Mouse (Mus musculus) lung, embryonic 15.5 days (tissue): ENCODE measurements around the gene Fam151b. TPM values are rescaled to one million over a fixed set of nuclear protein-coding genes. Genes with fewer than 3 reads are reported as not detected.

Experiments
- ATAC-seq: fragments of 200-750 bp; cut with Nextera tagmentation; 2 replicates; pipeline ENCODE4 v1.8.0; 2017; ENCODE audit warnings: moderate number of reproducible peaks, borderline replicate concordance; ENCODE audit not compliant: low FRiP score, low TSS enrichment; ENCODE audit errors: extremely low read depth
- H3K27ac ChIP-seq: fragments of 300-500 bp; sonication (generic); 2 replicates; pipeline ENCODE4 v1.5.1; 2015; ENCODE audit warnings: moderate library complexity, mild to moderate bottlenecking, inconsistent platforms
- H3K27me3 ChIP-seq: fragments of 300-500 bp; sonication (generic); 2 replicates; pipeline ENCODE4 v1.6.1; 2015; ENCODE audit warnings: inconsistent platforms
- H3K36me3 ChIP-seq: fragments of 300-500 bp; sonication (generic); 2 replicates; pipeline ENCODE4 v1.6.1; 2015; ENCODE audit warnings: inconsistent platforms
- H3K4me1 ChIP-seq: fragments of 300-500 bp; sonication (generic); 2 replicates; pipeline ENCODE4 v1.6.1; 2015; ENCODE audit warnings: inconsistent platforms
- H3K4me2 ChIP-seq: fragments of 300-500 bp; sonication (generic); 2 replicates; pipeline ENCODE4 v1.6.1; 2015; ENCODE audit warnings: inconsistent platforms, mild to moderate bottlenecking, moderate library complexity
- H3K4me3 ChIP-seq: fragments of 300-500 bp; sonication (generic); 2 replicates; pipeline ENCODE4 v1.5.1; 2015; ENCODE audit warnings: mild to moderate bottlenecking, inconsistent platforms
- H3K9ac ChIP-seq: fragments of 300-500 bp; sonication (generic); 2 replicates; pipeline ENCODE4 v1.6.1; 2015; ENCODE audit warnings: inconsistent platforms
- H3K9me3 ChIP-seq: fragments of 300-500 bp; sonication (generic); 2 replicates; pipeline ENCODE4 v1.6.1; 2016; ENCODE audit warnings: inconsistent platforms
- WGBS: fragments of 180-500 bp; shearing (Covaris S2); methylation state at CpG from one replicate; pipeline ENCODE4 v1.1.7; 2015; 5-methylcytosine and 5-hydroxymethylcytosine counted together
- polyA plus RNA-seq: library from polyadenylated mRNA; unstranded; fragments of >200 nt; fragmentation: Nextera tagmentation; extraction: Ambion mirVana; gene quantifications from 2 replicates; pipeline ENCODE4 v1.2.1, GENCODE M21; 2015

The Fam151b gene
- polyA plus RNA-seq, 1 experiment from 2014 or later, result 0.16 TPM

GRCm38 (mm10) chr13:92469381-92469780 is 14.4 kb downstream of the Fam151b start:
- ATAC-seq, result no peak
- no peak overlapping the region for H3K4me3 ChIP-seq

DNA sequence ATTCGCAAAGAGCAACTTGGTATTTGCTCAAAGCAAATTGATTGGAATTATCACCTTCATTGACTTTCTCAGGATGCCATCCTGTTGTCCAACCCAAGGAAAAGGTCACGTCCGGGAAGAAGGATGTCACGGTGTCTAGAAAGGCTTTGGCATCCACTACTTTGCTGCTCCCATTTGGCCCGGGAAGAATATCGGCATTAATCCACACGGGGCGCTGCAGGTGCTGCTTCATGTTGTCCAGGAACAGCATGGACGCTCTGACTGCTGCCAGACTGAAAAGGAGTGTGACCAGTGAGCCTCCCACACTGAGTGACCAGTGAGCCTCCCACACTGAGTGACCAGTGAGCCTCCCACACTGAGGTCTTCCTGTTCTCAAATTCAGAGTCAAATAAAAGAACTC is 15.9 kb downstream of the Fam151b start:
- H3K9me3 ChIP-seq, result no peaks in the 10 kb centered on the region
- ATAC-seq, result no peak
- no peak overlapping the region for H3K4me3 ChIP-seq
- no peaks in the 10 kb centered on the region for H3K4me1 ChIP-seq
- H3K27me3 ChIP-seq, result no peaks in the 10 kb centered on the region
- no peaks in the 10 kb centered on the region; the same call in 1 of the 2 replicates for H3K36me3 ChIP-seq
- H3K9ac ChIP-seq, result no peak overlapping the region
- no peak overlapping the region for H3K27ac ChIP-seq
- WGBS, result 75% methylated on average over 9 of the region's 9 CpGs
- no peak overlapping the region for H3K4me2 ChIP-seq

More at GRCm38 (mm10) chr13:92469381-92469780, 14.4 kb downstream of the Fam151b start:
- 56% methylated on average over 2 of the region's 2 CpGs for WGBS
- H3K27ac ChIP-seq, result no peak overlapping the region
- no peak overlapping the region for H3K9ac ChIP-seq
- H3K9me3 ChIP-seq, result no peaks in the 10 kb centered on the region
- H3K4me1 ChIP-seq, result no peaks in the 10 kb centered on the region
- H3K36me3 ChIP-seq, result no peaks in the 10 kb centered on the region; the same call in 1 of the 2 replicates
- H3K4me2 ChIP-seq, result no peak overlapping the region
- H3K27me3 ChIP-seq, result no peaks in the 10 kb centered on the region

DNA sequence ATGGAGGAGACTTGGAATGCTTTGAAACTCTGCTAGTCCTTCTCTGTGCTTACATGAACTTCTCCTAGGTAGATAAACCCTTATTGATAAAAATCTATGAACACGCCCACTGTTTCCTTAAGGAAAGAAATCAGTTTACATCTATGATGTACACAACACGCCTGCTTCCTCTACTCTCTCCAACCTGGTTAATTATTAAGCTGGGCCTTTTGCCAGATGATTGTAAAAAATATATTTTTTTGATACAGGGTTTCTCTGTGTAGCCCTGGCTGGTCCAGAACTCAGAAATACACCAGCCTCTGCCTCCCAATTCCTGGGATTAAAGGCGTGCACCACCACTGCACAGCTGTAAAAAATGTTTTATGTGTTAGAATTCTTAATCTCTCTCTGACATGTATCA is 19.1 kb downstream of the Fam151b start:
- Histone ChIP-seq H3K4me1 (no peaks in the 10 kb centered on the region), H3K36me3 (no peaks in the 10 kb centered on the region; the same call in 1 of the 2 replicates), H3K4me2 (no peak overlapping the region), H3K27ac (no peak overlapping the region), H3K9ac (no peak overlapping the region), H3K4me3 (no peak overlapping the region), H3K9me3 (no peaks in the 10 kb centered on the region), H3K27me3 (no peaks in the 10 kb centered on the region)
- WGBS, result 62% methylated on average over 3 of the region's 3 CpGs
- ATAC-seq, result no peak

DNA sequence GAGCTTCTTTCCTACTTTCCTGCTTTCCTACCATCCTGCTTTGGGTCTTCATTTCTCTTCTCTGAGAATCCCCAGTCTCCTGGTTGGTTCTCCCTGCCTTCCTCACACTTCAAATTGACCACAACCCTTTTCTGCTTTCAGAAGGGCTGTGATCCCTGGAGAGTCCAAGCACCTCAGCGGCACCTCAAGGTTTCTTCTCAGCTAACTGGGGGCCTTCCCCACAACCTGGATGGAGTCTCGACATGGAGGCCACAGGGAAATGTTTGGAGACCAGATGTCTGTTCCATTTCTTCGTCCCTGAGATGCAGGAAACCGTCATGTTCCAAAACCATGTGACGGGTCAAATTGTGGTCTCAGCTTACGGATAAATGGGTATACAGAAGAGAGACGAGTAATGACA is 36.9 kb downstream of the Fam151b start:
- Histone ChIP-seq H3K4me2 (no peak overlapping the region), H3K27me3 (no peaks in the 10 kb centered on the region), H3K4me1 (no peaks in the 10 kb centered on the region), H3K9ac (no peak overlapping the region), H3K36me3 (no peaks in the 10 kb centered on the region), H3K4me3 (no peak overlapping the region), H3K27ac (no peak overlapping the region), H3K9me3 (no peaks in the 10 kb centered on the region)
- 91% methylated on average over 7 of the region's 7 CpGs for WGBS
- no peak for ATAC-seq

- H3K4me3 ChIP-seq, result no peak overlapping the region
- no peaks in the 10 kb centered on the region for H3K36me3 ChIP-seq
- H3K9ac ChIP-seq, result no peak overlapping the region
- ATAC-seq, result no peak
- H3K4me2 ChIP-seq, result no peak overlapping the region
- no peaks in the 10 kb centered on the region for H3K27me3 ChIP-seq
- H3K27ac ChIP-seq, result no peak overlapping the region
- WGBS, result 74% methylated on average over 13 of the region's 13 CpGs
- no peaks in the 10 kb centered on the region for H3K4me1 ChIP-seq
- no peaks in the 10 kb centered on the region for H3K9me3 ChIP-seq
Observed at GRCm38 (mm10) chr13:92440286-92440685, 43.5 kb downstream of the Fam151b start.

- Histone ChIP-seq H3K36me3 (no peaks in the 10 kb centered on the region), H3K4me1 (no peaks in the 10 kb centered on the region), H3K4me2 (no peak overlapping the region), H3K4me3 (no peak overlapping the region), H3K27ac (no peak overlapping the region), H3K9me3 (no peaks in the 10 kb centered on the region), H3K9ac (no peak overlapping the region), H3K27me3 (no peaks in the 10 kb centered on the region)
- 84% methylated on average over 10 of the region's 10 CpGs for WGBS
- no peak for ATAC-seq
Observed at GRCm38 (mm10) chr13:92438656-92439055, 45.2 kb downstream of the Fam151b start.

DNA sequence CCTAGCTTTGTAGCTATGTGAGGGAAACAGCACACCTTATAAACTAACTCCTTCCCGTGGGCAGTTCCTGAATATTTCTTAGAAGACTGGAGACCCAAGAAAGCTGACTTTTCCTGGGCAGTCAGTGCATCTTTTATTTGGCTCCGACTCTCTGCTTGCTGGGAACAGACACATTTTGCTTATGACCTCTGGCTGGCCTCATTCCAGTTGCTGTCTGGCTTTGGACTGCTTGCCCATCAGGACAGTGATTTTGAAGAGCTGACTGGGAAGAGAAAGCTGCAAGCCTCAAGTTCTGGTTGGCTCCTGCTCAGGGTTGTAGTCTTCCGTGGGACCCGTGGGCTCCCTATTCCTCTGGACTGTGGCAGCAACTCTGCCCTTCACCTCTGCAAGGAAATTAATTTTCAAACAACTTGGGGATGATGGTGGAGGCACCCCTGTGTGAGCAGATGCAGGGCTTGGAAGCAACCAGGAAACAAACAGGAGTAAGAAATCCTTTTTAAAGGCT is 56.4 kb downstream of the Fam151b start:
- Histone ChIP-seq H3K9me3 (no peaks in the 10 kb centered on the region), H3K27ac (no peak overlapping the region), H3K4me3 (peak overlapping the region; percentile 53; the same call in 1 of the 2 replicates), H3K9ac (no peak overlapping the region), H3K4me1 (peaks cover 19% of the 10 kb centered on the region), H3K4me2 (peak overlapping the region; percentile 97), H3K36me3 (no peaks in the 10 kb centered on the region), H3K27me3 (peaks cover 54% of the 10 kb centered on the region)
- WGBS, result 27% methylated on average over 4 of the region's 4 CpGs
- ATAC-seq, result no peak

GRCm38 (mm10) chr13:92426294-92427051 is 57.3 kb downstream of the Fam151b start:
- WGBS, result under 1% methylated on average over 80 of the region's 92 CpGs
- Histone ChIP-seq H3K27me3 (peaks cover 57% of the 10 kb centered on the region), H3K27ac (no peak overlapping the region), H3K4me2 (peak overlapping the region; percentile 97), H3K36me3 (no peaks in the 10 kb centered on the region), H3K4me3 (peak overlapping the region; percentile 53), H3K4me1 (peaks cover 19% of the 10 kb centered on the region), H3K9me3 (no peaks in the 10 kb centered on the region), H3K9ac (peak overlapping the region; percentile 24)
- peak; percentile 63 for ATAC-seq

- H3K4me3 ChIP-seq, result peak within 1 kb of the TSS; percentile 53
- peaks cover 19% of the 10 kb centered on the region for H3K4me1 ChIP-seq
- H3K27ac ChIP-seq, result no peak within 1 kb of the TSS
- H3K36me3 ChIP-seq, result no peaks in the 10 kb centered on the region
- H3K27me3 ChIP-seq, result peaks cover 57% of the 10 kb centered on the region
- peak; percentile 72 for ATAC-seq
- peak within 1 kb of the TSS; percentile 24 for H3K9ac ChIP-seq
- H3K4me2 ChIP-seq, result peak within 1 kb of the TSS; percentile 97
- no peaks in the 10 kb centered on the region for H3K9me3 ChIP-seq
- under 1% methylated on average over 53 of the region's 54 CpGs for WGBS
Observed at GRCm38 (mm10) chr13:92425758-92426264, 58.0 kb downstream of the Fam151b start, which contains the start of gene Ankrd34b. Gene Ankrd34b (plus strand): TSS chr13:92425896.

DNA sequence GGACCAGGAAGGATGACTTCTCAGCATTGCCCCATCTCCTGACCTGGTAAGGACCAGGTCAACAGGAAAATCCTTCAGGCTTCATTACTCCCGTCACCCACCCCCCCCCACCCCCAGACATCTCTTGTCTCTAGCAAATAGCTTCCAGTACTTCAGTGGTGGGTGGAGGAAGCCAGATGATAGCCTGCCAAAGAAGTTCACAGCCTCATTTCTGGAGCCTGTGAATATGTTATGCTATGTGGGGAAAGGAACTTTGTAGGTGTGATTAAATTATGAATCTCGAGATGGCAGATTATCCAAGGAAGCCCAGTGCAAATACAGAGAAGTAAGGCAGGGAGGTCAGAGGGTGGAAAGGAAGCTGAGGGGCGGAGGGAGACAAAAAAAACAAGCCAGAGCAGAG is 60.1 kb downstream of the Fam151b start:
- H3K4me1 ChIP-seq, result peaks cover 19% of the 10 kb centered on the region
- WGBS, result 32% methylated on average over 3 of the region's 3 CpGs
- no peaks in the 10 kb centered on the region for H3K36me3 ChIP-seq
- H3K4me2 ChIP-seq, result no peak overlapping the region
- H3K27ac ChIP-seq, result no peak overlapping the region
- ATAC-seq, result no peak
- H3K9me3 ChIP-seq, result no peaks in the 10 kb centered on the region
- H3K4me3 ChIP-seq, result no peak overlapping the region
- H3K9ac ChIP-seq, result no peak overlapping the region
- H3K27me3 ChIP-seq, result peaks cover 57% of the 10 kb centered on the region

DNA sequence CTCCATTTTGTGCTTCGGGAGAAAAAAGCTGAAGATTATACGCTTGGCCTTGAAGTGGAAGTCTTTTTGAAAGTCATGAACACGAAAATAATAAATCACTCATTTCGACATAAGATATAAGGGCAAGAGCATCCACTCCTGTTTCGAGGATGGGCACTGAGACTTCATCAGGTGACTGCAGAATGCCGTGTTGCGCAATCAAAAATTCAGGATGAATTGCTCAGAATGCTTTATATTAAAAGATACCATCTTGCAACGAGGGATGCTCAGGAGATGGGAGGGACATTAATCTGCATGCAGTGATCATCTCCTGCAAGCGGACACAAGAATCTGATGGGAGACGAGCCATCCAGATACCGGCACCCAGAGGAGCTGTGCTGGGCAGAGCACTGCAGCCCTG is 64.2 kb downstream of the Fam151b start:
- 80% methylated on average over 11 of the region's 11 CpGs for WGBS
- Histone ChIP-seq H3K4me3 (no peak overlapping the region), H3K27me3 (peaks cover 20% of the 10 kb centered on the region), H3K27ac (no peak overlapping the region), H3K4me1 (no peaks in the 10 kb centered on the region), H3K4me2 (no peak overlapping the region), H3K36me3 (no peaks in the 10 kb centered on the region), H3K9ac (no peak overlapping the region), H3K9me3 (no peaks in the 10 kb centered on the region)
- no peak for ATAC-seq

GRCm38 (mm10) chr13:92410486-92410885 is 73.3 kb downstream of the Fam151b start:
- no peaks in the 10 kb centered on the region for H3K9me3 ChIP-seq
- ATAC-seq, result no peak
- H3K4me3 ChIP-seq, result no peak overlapping the region
- H3K36me3 ChIP-seq, result no peaks in the 10 kb centered on the region
- no peak overlapping the region for H3K27ac ChIP-seq
- WGBS, result 85% methylated on average over 2 of the region's 2 CpGs
- H3K9ac ChIP-seq, result no peak overlapping the region
- H3K4me2 ChIP-seq, result no peak overlapping the region
- H3K4me1 ChIP-seq, result no peaks in the 10 kb centered on the region
- H3K27me3 ChIP-seq, result no peaks in the 10 kb centered on the region
